Mouse (Mus musculus) liver, embryonic 14.5 days (tissue): ENCODE measurements around the gene Casc3.

Experiments used
- CTCF ChIP-seq: IDR thresholded peaks from 2 replicates; pipeline ENCODE4 v1.5.1; 2016; ENCODE audit warnings: antibody characterized with exemption, low read depth, control low read depth
- EP300 ChIP-seq: IDR thresholded peaks from 2 replicates; pipeline ENCODE4 v1.6.1; 2016; ENCODE audit warnings: antibody characterized with exemption, low read depth

GRCm38 (mm10) chr11:98837231-98837704, 32.6 kb downstream of the Casc3 start:
- TF ChIP-seq CTCF (no peak), EP300 (no peak)
